Mouse (Mus musculus): ENCODE data around the gene Cpne2.

The Cpne2 gene

GRCm38 (mm10) chr8:94532873-94533671, at the start of gene Cpne2:
Cpne2 (plus strand) TSS chr8:94532990.
- no peak for DNase-seq

GRCm38 (mm10) chr8:94485288-94485687, 47.5 kb upstream of the Cpne2 start:
- DNase-seq, result no peak

GRCm38 (mm10) chr8:94485882-94486281, 46.9 kb upstream of the Cpne2 start:
- no peak for DNase-seq

- no peak for DNase-seq
These were observed 44.8 kb upstream of the Cpne2 start for GRCm38 (mm10) chr8:94488016-94488415.

GRCm38 (mm10) chr8:94489809-94490483, 42.8 kb upstream of the Cpne2 start:
- no peak for DNase-seq

- peak; percentile 35 for DNase-seq
These were observed 40.6 kb upstream of the Cpne2 start for GRCm38 (mm10) chr8:94492021-94492681.

GRCm38 (mm10) chr8:94493240-94493639, 39.5 kb upstream of the Cpne2 start:
- no peak for DNase-seq

- DNase-seq, result no peak
These were observed 17.2 kb upstream of the Cpne2 start for GRCm38 (mm10) chr8:94515430-94516208.

GRCm38 (mm10) chr8:94516209-94516593, 16.6 kb upstream of the Cpne2 start:
- no peak for DNase-seq

- DNase-seq, result no peak
These were observed 16.0 kb upstream of the Cpne2 start for GRCm38 (mm10) chr8:94516766-94517165.

- no peak for DNase-seq
These were observed 14.5 kb upstream of the Cpne2 start for GRCm38 (mm10) chr8:94518331-94518730.

GRCm38 (mm10) chr8:94519021-94519420, 13.8 kb upstream of the Cpne2 start:
- no peak for DNase-seq

- DNase-seq, result no peak
These were observed 11.3 kb upstream of the Cpne2 start for GRCm38 (mm10) chr8:94521481-94521880.

- DNase-seq, result no peak
These were observed 10.3 kb upstream of the Cpne2 start for GRCm38 (mm10) chr8:94522482-94522881.

- no peak for DNase-seq
These were observed 8.2 kb upstream of the Cpne2 start for GRCm38 (mm10) chr8:94524554-94524953.

- DNase-seq, result no peak
These were observed 5.6 kb upstream of the Cpne2 start for GRCm38 (mm10) chr8:94527178-94527577.

GRCm38 (mm10) chr8:94528245-94528644, 4.5 kb upstream of the Cpne2 start:
- no peak for DNase-seq

- DNase-seq, result no peak
These were observed 2.9 kb upstream of the Cpne2 start for GRCm38 (mm10) chr8:94529875-94530274.

GRCm38 (mm10) chr8:94530643-94531042, 2.1 kb upstream of the Cpne2 start:
- DNase-seq, result no peak

GRCm38 (mm10) chr8:94532000-94532399, 790 bp upstream of the Cpne2 start:
- no peak for DNase-seq

GRCm38 (mm10) chr8:94532525-94532872, 291 bp upstream of the Cpne2 start:
- no peak for DNase-seq

GRCm38 (mm10) chr8:94534612-94535011, 1.8 kb downstream of the Cpne2 start:
- no peak for DNase-seq

GRCm38 (mm10) chr8:94535631-94536030, 2.8 kb downstream of the Cpne2 start:
- no peak for DNase-seq
